ENCODE assay signal across 13 mouse cellular contexts in genomic region chr14:60656701-60657085, GRCm38 (mm10). TPM values are rescaled to one million over a fixed set of nuclear protein-coding genes. Genes with fewer than 3 reads are reported as not detected.
DNase-seq lines count a peak whose midpoint lies in the region; ATAC-seq and TF ChIP-seq lines count a peak whose summit lies in the region.
"Had no signal": no experiment of that assay in that cellular context is flagged by ENCODE, and none has a peak within 500 bp of the region (broad histone marks: within the 10 kb centered on the region; RNA-seq: fewer than 3 reads in every experiment).

No protein-coding gene starts in this region.

- TF ChIP-seq EP300 in stomach, postnatal 0 days (optimal IDR thresholded peaks at IDR 0.05): no peak

- H3K27ac ChIP-seq in forebrain, embryonic 13.5 days: peak overlapping the region; percentile 45; the same call in 1 of the 2 replicates
- H3K27ac ChIP-seq in forebrain, embryonic 12.5 days: no peak overlapping the region
- 0 out of 2 replicates have a peak overlapping the region, but pooled peaks have one; percentile 61 for H3K27ac ChIP-seq in stomach, embryonic 15.5 days
- H3K27ac ChIP-seq in stomach, postnatal 0 days (replicated peaks): no peak overlapping the region
- H3K27ac ChIP-seq in stomach, embryonic 16.5 days (ENCODE audit: low read length): 0 out of 2 replicates have a peak overlapping the region, but pooled peaks have one; percentile 1

- H3K27me3 ChIP-seq in forebrain, embryonic 13.5 days: no peaks in the 10 kb centered on the region
- no peaks in the 10 kb centered on the region for H3K27me3 ChIP-seq in forebrain, embryonic 12.5 days
- no peaks in the 10 kb centered on the region for H3K27me3 ChIP-seq in stomach, embryonic 15.5 days (replicated peaks)
- H3K27me3 ChIP-seq in stomach, postnatal 0 days (ENCODE audit: control insufficient read depth, insufficient read depth, low read length): no peaks in the 10 kb centered on the region
- H3K27me3 ChIP-seq in stomach, embryonic 16.5 days (ENCODE audit: control insufficient read depth, insufficient read depth, low read length): no peaks in the 10 kb centered on the region
- H3K27me3 ChIP-seq: intestine, embryonic 15.5 days had no signal

- peaks cover 41% of the 10 kb centered on the region for H3K4me1 ChIP-seq in forebrain, embryonic 13.5 days
- H3K4me1 ChIP-seq in forebrain, embryonic 12.5 days: peaks cover 32% of the 10 kb centered on the region
- peaks cover 14% of the 10 kb centered on the region; the same call in 1 of the 2 replicates for H3K4me1 ChIP-seq in stomach, embryonic 15.5 days
- no peaks in the 10 kb centered on the region for H3K4me1 ChIP-seq in stomach, postnatal 0 days (replicated peaks; ENCODE audit: control insufficient read depth, insufficient read depth)
- H3K4me1 ChIP-seq in stomach, embryonic 16.5 days (ENCODE audit: control insufficient read depth, insufficient read depth, low read length): no peaks in the 10 kb centered on the region

- no peaks in the 10 kb centered on the region for H3K9me3 ChIP-seq in forebrain, embryonic 13.5 days (replicated peaks)
- no peaks in the 10 kb centered on the region for H3K9me3 ChIP-seq in forebrain, embryonic 12.5 days
- H3K9me3 ChIP-seq in stomach, embryonic 15.5 days: no peaks in the 10 kb centered on the region
- no peaks in the 10 kb centered on the region for H3K9me3 ChIP-seq in stomach, postnatal 0 days (ENCODE audit: control insufficient read depth, low read length)
- H3K9me3 ChIP-seq in stomach, embryonic 16.5 days (replicated peaks; ENCODE audit: control insufficient read depth, low read length): no peaks in the 10 kb centered on the region
- H3K9me3 ChIP-seq: intestine, embryonic 15.5 days had no signal

- no peak for ATAC-seq in forebrain, embryonic 13.5 days
- ATAC-seq in forebrain, embryonic 12.5 days (ENCODE audit: low FRiP score): no peak
- no peak for ATAC-seq in stomach, embryonic 15.5 days (ENCODE audit: insufficient read depth, low FRiP score, low read depth)
- ATAC-seq in stomach, postnatal 0 days (ENCODE audit: low FRiP score, low TSS enrichment): no peak
- no peak for ATAC-seq in stomach, embryonic 16.5 days (ENCODE audit: insufficient read depth, low FRiP score)
- ATAC-seq: activated CD4-positive, CD25-positive, alpha-beta regulatory T cell, adult 4 months had no signal

- H3K4me2 ChIP-seq in forebrain, embryonic 13.5 days: no peak overlapping the region
- no peak overlapping the region for H3K4me2 ChIP-seq in forebrain, embryonic 12.5 days
- no peak overlapping the region for H3K4me2 ChIP-seq in stomach, embryonic 15.5 days
- H3K4me2 ChIP-seq in stomach, postnatal 0 days (replicated peaks; ENCODE audit: low read depth): no peak overlapping the region
- no peak overlapping the region for H3K4me2 ChIP-seq in stomach, embryonic 16.5 days (ENCODE audit: low read depth, low read length)
- H3K4me2 ChIP-seq: midbrain, embryonic 11.5 days had no signal

- peaks cover 27% of the 10 kb centered on the region for H3K36me3 ChIP-seq in forebrain, embryonic 13.5 days (ENCODE audit: poor library complexity, severe bottlenecking)
- H3K36me3 ChIP-seq in forebrain, embryonic 12.5 days (replicated peaks): peaks cover 28% of the 10 kb centered on the region
- H3K36me3 ChIP-seq in stomach, embryonic 15.5 days: no peaks in the 10 kb centered on the region
- no peaks in the 10 kb centered on the region for H3K36me3 ChIP-seq in stomach, postnatal 0 days (ENCODE audit: control insufficient read depth, insufficient read depth, low read length)
- no peaks in the 10 kb centered on the region for H3K36me3 ChIP-seq in stomach, embryonic 16.5 days (ENCODE audit: control insufficient read depth, insufficient read depth, low read length)
- H3K36me3 ChIP-seq: intestine, embryonic 15.5 days had no signal

- no peak overlapping the region for H3K4me3 ChIP-seq in forebrain, embryonic 13.5 days
- no peak overlapping the region for H3K4me3 ChIP-seq in forebrain, embryonic 12.5 days (replicated peaks)
- H3K4me3 ChIP-seq in stomach, embryonic 15.5 days (replicated peaks): no peak overlapping the region
- H3K4me3 ChIP-seq in stomach, postnatal 0 days (ENCODE audit: low read depth, low read length): no peak overlapping the region
- no peak overlapping the region for H3K4me3 ChIP-seq in stomach, embryonic 16.5 days (replicated peaks; ENCODE audit: low read length)
- H3K4me3 ChIP-seq: intestine, embryonic 15.5 days had no signal

- no peak overlapping the region for H3K9ac ChIP-seq in forebrain, embryonic 13.5 days
- no peak overlapping the region for H3K9ac ChIP-seq in forebrain, embryonic 12.5 days
- no peak overlapping the region for H3K9ac ChIP-seq in stomach, embryonic 15.5 days
- H3K9ac ChIP-seq in stomach, postnatal 0 days (ENCODE audit: low read length): no peak overlapping the region
- no peak overlapping the region for H3K9ac ChIP-seq in stomach, embryonic 16.5 days (ENCODE audit: low read length)
- H3K9ac ChIP-seq: intestine, embryonic 15.5 days had no signal

- 92% methylated on average over 11 of the region's 11 CpGs for WGBS in forebrain, embryonic 13.5 days
- 94% methylated on average over 11 of the region's 11 CpGs for WGBS in forebrain, embryonic 12.5 days
- WGBS in stomach, embryonic 15.5 days: 82% methylated on average over 11 of the region's 11 CpGs
- WGBS in stomach, postnatal 0 days: 89% methylated on average over 11 of the region's 11 CpGs
- 82% methylated on average over 11 of the region's 11 CpGs for WGBS in stomach, embryonic 16.5 days

- peak; percentile 57 for DNase-seq in kidney, adult 9 months
- DNase-seq in kidney, postnatal 4 days: no peak
- no peak for DNase-seq in stomach, postnatal 0 days (ENCODE audit: low spot score)
- no peak for DNase-seq in frontal cortex, postnatal 36 days (ENCODE audit: low spot score in 2 of 2)
- DNase-seq: cerebellum, adult 8-10 months; embryo, embryonic 11 days had no signal

- TF ChIP-seq CTCF in stomach, postnatal 0 days (IDR thresholded peaks at IDR 0.05; ENCODE audit: low read depth): no peak

RNA-seq across cellular contexts. Expression of gene Spata13, which starts 22.9 kb away (rescaled TPM):
- 81.7 and 83.0 TPM in 2 replicates for polyA plus RNA-seq in forebrain, embryonic 13.5 days (2015; fragmentation: Nextera tagmentation; extraction: Ambion mirVana)
- 121 and 128 TPM in 2 replicates for polyA plus RNA-seq in forebrain, embryonic 12.5 days (2016; fragmentation: Nextera tagmentation; extraction: Ambion mirVana)
- 21.5 and 28.6 TPM in 2 replicates for polyA plus RNA-seq in stomach, embryonic 15.5 days (2015; fragmentation: Nextera tagmentation; extraction: Ambion mirVana)
- 11.2 and 12.2 TPM in 2 replicates for polyA plus RNA-seq in stomach, postnatal 0 days (2015; fragmentation: Nextera tagmentation; extraction: Ambion mirVana)
- polyA plus RNA-seq in stomach, embryonic 16.5 days (2015; fragmentation: Nextera tagmentation; extraction: Ambion mirVana): 23.2 and 23.7 TPM in 2 replicates

Comparison
In these comparisons a context has a peak if more than half of its experiments do, and no peak if none do; other contexts are left out.
1. H3K27ac ChIP-seq: peak in forebrain, embryonic 13.5 days (single experiment), stomach, embryonic 15.5 days (single experiment) and stomach, embryonic 16.5 days (single experiment); none in forebrain, embryonic 12.5 days (single experiment) and stomach, postnatal 0 days (single experiment).